Mouse (Mus musculus): ENCODE results near the gene Cyp3a13.

Gene Cyp3a13

GRCm38 (mm10) chr5:137921532-137921931 is at the start of gene Cyp3a13:
TSS of gene Cyp3a13 (minus strand) at chr5:137921619.
- no peak for DNase-seq (ENCODE audit: low read depth, low spot score)

GRCm38 (mm10) chr5:137966492-137966891 is 45.1 kb upstream of the Cyp3a13 start:
- no peak for DNase-seq (ENCODE audit: low read depth, low spot score)

GRCm38 (mm10) chr5:137962945-137963344 is 41.5 kb upstream of the Cyp3a13 start, which contains the start of gene Gjc3:
TSS of gene Gjc3 (minus strand) at chr5:137963098.
- DNase-seq (ENCODE audit: low read depth, low spot score), result no peak

- no peak for DNase-seq (ENCODE audit: low read depth, low spot score)
These were observed 35.0 kb upstream of the Cyp3a13 start for GRCm38 (mm10) chr5:137956404-137956803.

- DNase-seq (ENCODE audit: low read depth, low spot score), result no peak
These were observed 29.8 kb upstream of the Cyp3a13 start for GRCm38 (mm10) chr5:137951218-137951617.

- DNase-seq (ENCODE audit: low read depth, low spot score), result no peak
These were observed 25.9 kb upstream of the Cyp3a13 start for GRCm38 (mm10) chr5:137947303-137947702.

GRCm38 (mm10) chr5:137943133-137943532 is 21.7 kb upstream of the Cyp3a13 start:
- DNase-seq (ENCODE audit: low read depth, low spot score), result no peak

GRCm38 (mm10) chr5:137940948-137941347 is 19.5 kb upstream of the Cyp3a13 start:
- DNase-seq (ENCODE audit: low read depth, low spot score), result no peak

- peak; percentile 18 for DNase-seq (ENCODE audit: low read depth, low spot score)
These were observed 15.8 kb upstream of the Cyp3a13 start for GRCm38 (mm10) chr5:137937238-137937637.

GRCm38 (mm10) chr5:137936486-137936885 is 15.1 kb upstream of the Cyp3a13 start:
- no peak for DNase-seq (ENCODE audit: low read depth, low spot score)

- peak; percentile 34 for DNase-seq (ENCODE audit: low read depth, low spot score)
These were observed 12.5 kb upstream of the Cyp3a13 start for GRCm38 (mm10) chr5:137933934-137934333.

- DNase-seq (ENCODE audit: low read depth, low spot score), result no peak
These were observed 7.0 kb upstream of the Cyp3a13 start for GRCm38 (mm10) chr5:137928439-137928838.

GRCm38 (mm10) chr5:137922171-137922570 is 752 bp upstream of the Cyp3a13 start:
- DNase-seq (ENCODE audit: low read depth, low spot score), result no peak

- DNase-seq (ENCODE audit: low read depth, low spot score), result no peak
These were observed 5.9 kb downstream of the Cyp3a13 start for GRCm38 (mm10) chr5:137915550-137915949.

- DNase-seq (ENCODE audit: low read depth, low spot score), result no peak
These were observed 6.9 kb downstream of the Cyp3a13 start for GRCm38 (mm10) chr5:137914508-137914907.

- DNase-seq (ENCODE audit: low read depth, low spot score), result no peak
These were observed 11.7 kb downstream of the Cyp3a13 start for GRCm38 (mm10) chr5:137909564-137910262.

- DNase-seq (ENCODE audit: low read depth, low spot score), result no peak
These were observed 23.6 kb downstream of the Cyp3a13 start for GRCm38 (mm10) chr5:137897812-137898211.

GRCm38 (mm10) chr5:137892954-137893353 is 28.5 kb downstream of the Cyp3a13 start:
- DNase-seq (ENCODE audit: low read depth, low spot score), result no peak

GRCm38 (mm10) chr5:137887666-137888065 is 33.8 kb downstream of the Cyp3a13 start:
- DNase-seq (ENCODE audit: low read depth, low spot score), result no peak

- DNase-seq (ENCODE audit: low read depth, low spot score), result peak; percentile 18
These were observed 35.5 kb downstream of the Cyp3a13 start for GRCm38 (mm10) chr5:137885894-137886293.

GRCm38 (mm10) chr5:137883345-137883744 is 38.1 kb downstream of the Cyp3a13 start:
- no peak for DNase-seq (ENCODE audit: low read depth, low spot score)

- DNase-seq (ENCODE audit: low read depth, low spot score), result no peak
These were observed 38.5 kb downstream of the Cyp3a13 start for GRCm38 (mm10) chr5:137882922-137883321.

GRCm38 (mm10) chr5:137877860-137878259 is 43.6 kb downstream of the Cyp3a13 start:
- DNase-seq (ENCODE audit: low read depth, low spot score), result no peak

GRCm38 (mm10) chr5:137875054-137875453 is 46.4 kb downstream of the Cyp3a13 start:
- no peak for DNase-seq (ENCODE audit: low read depth, low spot score)
